Mouse (Mus musculus) central nervous system, embryonic 11.5 days (tissue): ENCODE results near the gene Themis. TPM values are rescaled to one million over a fixed set of nuclear protein-coding genes. Genes with fewer than 3 reads are reported as not detected.

Experiments used
- polyA plus RNA-seq: library from polyadenylated mRNA; depleted of rRNA; stranded (reverse); fragments of >200 nt; gene quantifications from 2 replicates; pipeline ENCODE4 v1.2.3, GENCODE M21; 2012; rRNA removed

Gene Themis
- polyA plus RNA-seq = not detected in 2 replicates

GRCm38 (mm10) chr10:28668261-28668660 is at the start of gene Themis:
Gene Themis (plus strand): TSS chr10:28668360.

